Mouse (Mus musculus) liver, postnatal 0 days (tissue): ENCODE results near the gene Nr2e3.

Source experiments
- CTCF ChIP-seq: sonication (generic); IDR thresholded peaks from 2 replicates; pipeline ENCODE4 v1.5.1; 2016; ENCODE audit warnings: antibody characterized with exemption, low read depth
- EP300 ChIP-seq: IDR thresholded peaks from 2 replicates; pipeline ENCODE4 v1.6.1; 2016; ENCODE audit warnings: antibody characterized with exemption, low read depth, mild to moderate bottlenecking

- TF ChIP-seq CTCF (no peak), EP300 (no peak)
Observed at GRCm38 (mm10) chr9:59903382-59903781, 57.1 kb downstream of the Nr2e3 start.
